Mouse (Mus musculus) left cerebral cortex, postnatal 25 days (tissue): ENCODE data around the gene M1ap. TPM values are rescaled to one million over a fixed set of nuclear protein-coding genes. Genes with fewer than 3 reads are reported as not detected.

Source experiments
- DNase-seq, 2 experiments: peaks; one replicate each; pipeline ENCODE4 v3.0.0; 2022; ENCODE audit warnings: low spot score in 2 of 2, mixed read lengths in 1 of 2
- intact Hi-C: fragments of 180-260 bp; cut with DNase I; formaldehyde crosslinking; loops from one replicate; pipeline ENCODE4 v1.15.1; 2025
- total RNA-seq, 2 experiments: library from RNA; stranded (reverse); gene quantifications; 2 replicates each; pipeline ENCODE4 v1.2.3; 2021

Gene M1ap
- total RNA-seq: not detected

GRCm38 (mm10) chr6:82946651-82947050 lies at the start of gene M1ap:
TSS of gene M1ap (plus strand) at chr6:82946902.
- intact Hi-C loops: no loop called here
- no peak for DNase-seq

DNA sequence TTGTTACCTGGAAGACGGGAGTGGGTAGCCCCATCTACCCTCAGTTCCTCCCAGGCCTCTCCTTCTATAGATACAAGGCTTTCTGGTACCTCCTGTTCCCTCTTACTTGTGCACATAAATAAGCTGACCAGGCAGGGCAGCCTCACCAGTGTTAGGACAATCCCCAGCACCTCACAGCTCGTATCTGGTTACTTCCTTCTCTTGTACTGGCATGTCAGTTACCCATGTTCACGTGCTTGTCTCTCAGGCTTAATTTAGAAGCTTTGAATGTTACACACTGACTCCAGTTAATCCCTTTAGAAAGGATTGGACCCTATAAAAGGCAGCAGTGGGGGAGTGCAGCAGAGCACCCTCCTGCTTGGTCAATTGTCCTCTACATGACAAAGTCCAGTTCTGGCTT lies 49.4 kb upstream of the M1ap start:
- no peak for DNase-seq
- intact Hi-C loops: no loop called here

DNA sequence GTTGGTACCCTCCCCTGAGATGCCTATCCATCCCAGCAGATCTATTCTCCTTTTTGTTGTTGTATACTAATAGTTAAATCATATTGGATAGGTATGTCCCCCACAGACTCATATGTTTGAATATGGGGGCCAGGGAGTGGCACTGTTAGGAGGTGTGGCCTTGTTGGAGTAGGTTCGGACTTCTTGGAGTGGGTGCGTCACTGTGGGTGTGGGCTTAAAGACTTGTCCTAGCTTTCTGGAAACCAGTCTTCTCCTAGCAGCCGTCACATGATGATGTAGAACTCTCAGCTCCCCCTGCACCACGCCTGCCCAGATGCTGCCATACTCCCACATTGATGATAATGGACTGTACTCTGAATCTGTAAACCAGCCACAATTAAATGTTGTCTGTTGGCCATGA lies 48.5 kb upstream of the M1ap start:
- intact Hi-C loops: no loop called here
- DNase-seq: peak in 1 of 2 experiments; percentile 33

- intact Hi-C loops: no loop called here
- no peak for DNase-seq
Measured at GRCm38 (mm10) chr6:82898745-82899144, 48.0 kb upstream of the M1ap start.

DNA sequence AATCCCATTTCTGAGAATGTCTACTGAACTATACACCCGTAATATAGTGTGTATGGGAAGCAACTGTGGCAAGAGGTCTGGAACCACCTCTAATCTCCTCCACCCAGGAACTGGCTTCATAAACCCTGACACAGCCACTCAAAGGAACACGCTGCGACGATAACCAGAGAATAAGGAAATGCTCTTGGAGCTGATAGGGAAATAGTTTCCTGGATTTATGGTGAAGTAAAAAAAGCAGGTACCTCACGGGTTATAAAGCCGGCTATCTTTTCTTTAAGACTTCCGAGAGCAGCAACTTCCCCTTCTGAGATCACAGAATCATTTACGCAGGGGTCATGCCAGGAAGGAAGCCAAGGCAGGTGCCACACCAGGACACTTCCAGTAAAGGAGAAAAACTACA lies 44.1 kb upstream of the M1ap start:
- DNase-seq: no peak
- intact Hi-C loops: no loop called here

DNA sequence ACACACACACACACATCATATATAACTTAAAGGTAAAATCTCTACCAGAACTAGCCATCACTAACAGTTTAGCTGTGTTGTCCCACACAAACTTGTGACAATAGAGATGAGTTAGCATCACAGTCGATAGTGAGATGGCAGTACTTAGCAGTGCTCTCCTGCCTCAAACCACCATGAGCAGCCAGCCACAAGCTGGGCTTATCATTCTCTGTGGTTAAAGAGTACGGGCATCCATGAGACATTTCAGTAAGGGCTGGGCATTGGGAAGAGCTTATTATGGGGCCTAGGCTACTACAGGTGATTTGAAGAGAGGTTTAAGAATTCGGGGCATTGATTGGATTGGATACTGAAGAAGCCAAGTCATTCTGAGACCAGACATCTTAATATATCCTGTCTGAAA lies 39.7 kb upstream of the M1ap start:
- no peak for DNase-seq
- intact Hi-C loops: no loop called here

GRCm38 (mm10) chr6:82908034-82908433 lies 38.7 kb upstream of the M1ap start:
- DNase-seq: peak in 1 of 2 experiments; percentile 68
- intact Hi-C loops: loop anchor here (2.0 kb wide), 1 partner anchor 63 kb away; no protein-coding TSS in a partner anchor

DNA sequence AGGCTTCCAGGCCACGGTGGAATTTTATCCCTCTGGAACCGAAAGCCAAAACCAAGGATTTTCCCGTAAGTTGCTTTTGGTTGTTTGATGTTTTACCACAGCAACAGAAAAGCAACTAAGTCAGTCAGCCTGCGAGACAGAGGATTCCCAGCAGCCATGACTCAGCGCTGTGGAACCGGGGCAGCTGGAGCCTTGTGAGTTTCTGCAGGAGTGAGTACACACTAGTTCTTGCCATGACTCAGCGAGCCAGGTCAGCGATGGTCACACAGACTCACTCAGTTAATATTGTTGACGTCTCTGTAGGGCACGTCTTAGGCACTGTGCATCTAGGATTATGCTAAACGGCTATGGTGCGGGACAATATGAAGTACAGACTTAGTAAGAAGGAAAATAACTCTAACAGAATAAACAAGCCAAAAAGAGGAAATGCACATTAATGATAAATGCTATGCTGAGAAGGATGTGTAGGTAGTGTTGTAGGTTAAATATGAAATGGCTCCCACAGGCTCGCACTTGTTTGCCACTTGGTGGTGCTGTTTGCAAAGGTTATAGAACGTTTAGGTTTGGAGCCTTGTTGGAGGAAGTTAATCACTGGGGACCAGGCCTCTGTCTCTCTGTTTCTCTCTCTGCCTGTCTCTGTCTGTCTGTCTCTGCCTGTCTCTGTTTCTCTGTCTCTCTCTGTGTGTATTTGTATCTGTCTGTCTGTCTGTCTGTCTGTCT lies 37.4 kb upstream of the M1ap start:
- intact Hi-C loops: loop anchor here (2.0 kb wide), 1 partner anchor 62 kb away; no protein-coding TSS in a partner anchor
- peak; percentile 56 to 87 for DNase-seq

DNA sequence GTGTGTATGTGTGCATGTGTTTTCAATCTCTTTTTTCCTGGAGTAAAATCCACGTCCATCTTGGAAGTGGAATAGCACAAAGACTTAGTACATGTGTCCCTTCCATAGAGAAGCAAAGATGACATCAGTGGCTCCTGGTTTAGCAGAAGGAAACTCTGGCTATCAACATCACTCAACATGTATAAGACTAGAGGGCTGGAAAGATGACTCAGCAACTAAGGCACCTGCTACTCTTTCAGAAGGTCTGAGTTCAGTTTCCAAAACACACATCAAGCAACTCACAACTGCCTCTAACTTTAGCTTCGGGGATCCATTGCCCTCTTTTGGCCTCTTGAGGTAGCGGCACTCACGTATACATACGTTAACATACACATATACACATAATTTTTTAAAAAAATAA lies 35.4 kb upstream of the M1ap start:
- DNase-seq: no peak
- intact Hi-C loops: loop anchor here (10.0 kb wide), 1 partner anchor 193 kb away; the partner anchor contains the start of genes Ccdc142, Gm42688 and Mrpl53

- no peak for DNase-seq
- intact Hi-C loops: loop anchor here (10.0 kb wide), 1 partner anchor 191 kb away; the partner anchor contains the start of genes Ccdc142, Gm42688 and Mrpl53
Measured at GRCm38 (mm10) chr6:82913336-82914247, 33.1 kb upstream of the M1ap start.

GRCm38 (mm10) chr6:82915889-82916288 lies 30.8 kb upstream of the M1ap start:
- DNase-seq: peak; percentile 53 to 56
- intact Hi-C loops: loop anchor here (2.0 to 10.0 kb wide), 2 partner anchors 55 to 189 kb away; partner anchors contain the start of genes Ccdc142, Gm42688 and Mrpl53

DNA sequence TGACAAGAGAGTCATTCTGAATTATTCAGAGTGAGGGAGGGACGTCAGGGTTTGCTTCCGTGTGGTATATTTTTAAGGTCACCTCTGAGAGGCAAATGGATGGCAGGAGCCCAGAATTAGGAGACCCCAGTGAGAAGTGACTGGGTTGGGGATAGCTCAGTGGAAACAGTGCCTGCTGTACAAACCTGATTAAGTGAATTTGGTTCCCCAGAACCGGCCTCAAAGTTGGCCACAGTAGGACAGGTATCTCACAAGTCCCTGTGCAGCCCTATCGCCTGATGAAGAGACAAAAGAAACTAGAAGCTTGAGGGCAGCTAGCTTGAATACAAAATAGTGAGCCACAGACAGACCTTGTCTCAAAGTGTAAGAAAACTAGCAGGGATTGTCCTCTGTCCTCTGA lies 30.2 kb upstream of the M1ap start:
- intact Hi-C loops: loop anchor here (2.0 to 10.0 kb wide), 2 partner anchors 54 to 188 kb away; partner anchors contain the start of genes Ccdc142, Gm42688 and Mrpl53
- no peak for DNase-seq

DNA sequence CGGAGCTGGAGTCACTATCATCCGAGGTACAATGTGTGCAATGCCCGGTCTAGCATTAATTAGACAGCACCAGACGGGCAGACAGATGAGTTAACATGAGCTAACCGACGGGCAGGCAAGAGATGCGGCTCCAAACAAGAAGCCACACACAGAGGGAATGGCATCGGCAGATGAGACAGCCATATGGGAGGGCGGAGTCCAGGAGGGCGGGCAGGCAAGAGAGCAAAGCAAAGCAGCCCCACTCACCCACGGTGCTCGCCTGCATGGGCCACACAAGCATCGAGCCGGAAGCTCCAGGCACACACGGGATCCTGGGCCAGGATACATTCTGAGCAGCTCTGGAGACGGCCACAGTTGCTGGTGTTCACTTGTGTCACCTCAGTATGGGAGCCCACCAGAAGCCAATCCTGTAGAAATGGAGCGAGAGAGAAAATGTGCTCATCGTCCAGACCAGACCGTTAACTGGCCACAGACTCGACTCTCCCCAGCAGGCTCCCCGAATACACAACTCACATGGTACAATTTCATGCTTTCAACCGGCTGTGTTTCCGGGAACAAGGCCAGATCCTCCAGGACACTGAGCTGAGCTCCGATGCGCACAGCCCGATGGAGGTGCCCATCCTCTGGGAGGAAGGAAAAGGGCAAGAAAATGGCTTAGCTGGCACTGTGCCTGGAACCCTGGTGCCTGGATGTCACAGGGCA lies 29.5 kb upstream of the M1ap start:
- intact Hi-C loops: loop anchor here (2.0 to 10.0 kb wide), 2 partner anchors 54 to 188 kb away; partner anchors contain the start of genes Ccdc142, Gm42688 and Mrpl53

DNA sequence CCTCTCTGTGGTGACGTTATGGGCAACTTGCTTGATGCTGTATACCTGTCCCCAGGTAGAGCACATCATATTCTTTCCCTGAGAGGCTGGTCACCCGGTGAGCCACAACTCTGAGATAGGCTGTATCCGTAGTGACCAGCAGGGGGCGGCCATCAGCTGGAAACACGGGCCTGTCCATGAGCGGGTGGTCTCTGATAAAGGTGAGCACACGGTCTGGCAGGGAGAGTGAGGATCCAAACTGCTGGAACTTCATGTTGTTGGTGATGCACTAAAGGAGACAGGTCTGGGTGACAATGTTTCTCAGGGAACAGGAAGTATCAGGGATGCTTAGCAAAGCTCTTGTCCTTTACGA lies 28.9 kb upstream of the M1ap start:
- intact Hi-C loops: loop anchor here (2.0 to 10.0 kb wide), 2 partner anchors 53 to 187 kb away; partner anchors contain the start of genes Ccdc142, Gm42688 and Mrpl53
- peak; percentile 56 to 57 for DNase-seq

More for the DNA sequence above, 29.5 kb upstream of the M1ap start:
- peak; percentile 52 to 76 for DNase-seq

DNA sequence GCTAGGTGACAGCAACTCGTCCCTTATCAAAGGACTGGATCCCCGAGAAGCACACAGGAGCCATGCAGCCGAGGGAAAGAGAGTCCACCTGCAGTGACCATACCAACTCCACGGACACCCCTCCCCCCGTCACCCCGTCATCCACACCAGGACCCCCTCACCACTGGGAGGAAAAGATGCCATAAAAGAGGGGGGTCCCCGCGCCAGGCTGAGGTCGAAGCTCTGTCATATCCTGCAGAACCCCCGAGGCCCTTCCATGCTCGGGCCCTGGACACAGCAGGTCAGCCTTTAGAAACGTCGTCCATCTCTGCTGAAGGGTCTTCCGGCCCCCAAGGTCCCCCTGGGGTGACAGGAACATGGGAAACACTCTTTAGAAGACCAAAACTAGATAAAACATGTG lies 28.3 kb upstream of the M1ap start:
- intact Hi-C loops: loop anchor here (10.0 kb wide), 1 partner anchor 186 kb away; the partner anchor contains the start of genes Ccdc142, Gm42688 and Mrpl53
- no peak for DNase-seq

DNA sequence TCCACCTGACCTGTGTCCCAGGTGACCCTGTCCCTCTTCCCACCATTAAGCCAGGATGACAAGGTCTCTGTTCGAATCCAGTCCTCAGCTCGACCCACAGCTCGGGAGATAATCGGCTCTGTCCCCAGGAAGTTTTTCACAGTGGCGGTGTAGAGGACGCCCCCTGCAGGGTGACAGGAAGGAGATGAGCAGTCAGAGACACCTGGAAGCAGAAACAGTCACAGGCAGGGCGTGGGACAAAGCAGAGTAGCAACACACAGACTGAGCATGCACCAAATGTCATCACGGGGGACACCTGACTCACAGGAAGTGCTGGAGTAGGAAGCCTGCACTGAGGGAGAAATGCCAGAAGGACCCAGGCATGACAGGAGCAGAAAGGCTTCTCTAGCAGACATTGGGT lies 27.2 kb upstream of the M1ap start:
- no peak for DNase-seq
- intact Hi-C loops: loop anchor here (10.0 kb wide), 1 partner anchor 185 kb away; the partner anchor contains the start of genes Ccdc142, Gm42688 and Mrpl53

GRCm38 (mm10) chr6:82921426-82922224 lies 25.1 kb upstream of the M1ap start:
- intact Hi-C loops: no loop called here
- no peak for DNase-seq

- intact Hi-C loops: no loop called here
- no peak for DNase-seq
Measured at GRCm38 (mm10) chr6:82925005-82925404, 21.7 kb upstream of the M1ap start.

GRCm38 (mm10) chr6:82926106-82926505 lies 20.6 kb upstream of the M1ap start:
- DNase-seq: no peak
- intact Hi-C loops: no loop called here
